Mouse (Mus musculus): ENCODE results near the gene Dupd1.

DNA sequence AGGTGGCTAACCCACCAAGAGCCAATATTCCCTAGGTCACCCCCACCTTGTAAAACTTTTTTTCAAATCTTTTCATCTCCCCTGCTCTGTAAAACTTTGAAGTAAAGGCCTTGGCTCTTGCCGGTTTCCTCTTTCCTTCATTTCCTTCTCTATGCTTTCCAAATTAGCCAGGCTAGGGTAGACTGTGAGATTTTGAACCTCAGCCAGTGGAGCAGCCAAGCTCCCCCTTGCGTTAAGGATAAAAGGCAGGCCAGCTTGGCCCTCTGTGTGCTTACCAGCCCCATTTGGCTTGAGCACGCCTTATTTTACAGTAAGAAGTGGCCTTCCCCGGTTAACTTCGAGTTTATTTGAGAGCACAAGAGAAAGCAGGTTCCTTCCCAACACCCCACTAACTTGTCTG lies 39.9 kb downstream of the Dupd1 start:
- TF ChIP-seq CTCF (IDR thresholded peaks at IDR 0.05; ENCODE audit: low read depth) = no peak
- TF ChIP-seq EP300 (IDR thresholded peaks at IDR 0.05; ENCODE audit: low read depth) = no peak

Measured in heart, postnatal 0 days (tissue).